Mouse (Mus musculus) hindbrain, postnatal 0 days (tissue): ENCODE measurements at regions not wholly inside any gene's neighbourhood (a gene's known extent, or its start where the extent isn't known, plus 50 kb on each side); places are given as distances from the start of the nearest gene placed in this dataset.

Source experiments
- ATAC-seq: fragments of 200-750 bp; cut with Nextera tagmentation; 2 replicates; pipeline ENCODE4 v1.8.0; 2017; ENCODE audit warnings: mild to moderate bottlenecking, moderate TSS enrichment, moderate library complexity
- DNase-seq: peaks from one replicate; pipeline ENCODE4 v3.0.0-alpha.2; 2015; ENCODE audit warnings: low spot score
- H3K27ac ChIP-seq: fragments of 300-500 bp; sonication (generic); 2 replicates; pipeline ENCODE4 v1.5.1; 2014; ENCODE audit warnings: mild to moderate bottlenecking
- H3K27me3 ChIP-seq: fragments of 300-500 bp; sonication (generic); 2 replicates; pipeline ENCODE4 v1.6.1; 2014; ENCODE audit warnings: low read length, mixed read lengths; ENCODE audit not compliant: insufficient read depth
- H3K36me3 ChIP-seq: fragments of 300-500 bp; sonication (generic); 2 replicates; pipeline ENCODE4 v1.6.1; 2014; ENCODE audit warnings: low read length, mixed read lengths; ENCODE audit not compliant: insufficient read depth
- H3K4me1 ChIP-seq: fragments of 300-500 bp; sonication (generic); 2 replicates; pipeline ENCODE4 v1.6.1; 2014; ENCODE audit warnings: antibody characterized with exemption, low read length, mixed read lengths; ENCODE audit not compliant: insufficient read depth
- H3K4me2 ChIP-seq: fragments of 300-500 bp; sonication (generic); 2 replicates; pipeline ENCODE4 v1.6.1; 2014; ENCODE audit warnings: low read depth, mild to moderate bottlenecking, low read length, moderate library complexity, mixed read lengths
- H3K4me3 ChIP-seq: fragments of 300-500 bp; sonication (generic); 2 replicates; pipeline ENCODE4 v1.5.1; 2014; ENCODE audit warnings: low read length
- H3K9ac ChIP-seq: fragments of 300-500 bp; sonication (generic); replicated peaks from 2 replicates; pipeline ENCODE4 v1.6.1; 2014; ENCODE audit warnings: mild to moderate bottlenecking, low read length, moderate library complexity, mixed read lengths
- H3K9me3 ChIP-seq: fragments of 300-500 bp; sonication (generic); 2 replicates; pipeline ENCODE4 v1.6.1; 2016; ENCODE audit warnings: low read length, mixed read lengths
- CTCF ChIP-seq: IDR thresholded peaks from 2 replicates; pipeline ENCODE4 v1.5.1; 2016; ENCODE audit warnings: antibody characterized with exemption, control low read depth, low read depth
- WGBS: fragments of 180-500 bp; shearing (Covaris S2); extraction: QIAGEN DNeasy Blood & Tissue Kit; methylation state at CpG from one replicate; pipeline ENCODE4 v1.1.7; 2014; 5-methylcytosine and 5-hydroxymethylcytosine counted together

GRCm38 (mm10) chr1:184291129-184291528 lies 257.0 kb upstream of the 1700056E22Rik start:
- Histone ChIP-seq H3K4me2 (no peak overlapping the region), H3K4me3 (no peak overlapping the region), H3K27ac (no peak overlapping the region), H3K27me3 (no peaks in the 10 kb centered on the region), H3K9ac (no peak overlapping the region), H3K9me3 (no peaks in the 10 kb centered on the region), H3K4me1 (no peaks in the 10 kb centered on the region), H3K36me3 (no peaks in the 10 kb centered on the region)
- 84% methylated on average over 7 of the region's 7 CpGs for WGBS
- ATAC-seq = no peak
- DNase-seq = no peak
- TF ChIP-seq CTCF = no peak

- Histone ChIP-seq H3K36me3 (no peaks in the 10 kb centered on the region), H3K27me3 (no peaks in the 10 kb centered on the region), H3K9ac (no peak overlapping the region), H3K27ac (no peak overlapping the region), H3K4me3 (no peak overlapping the region), H3K4me2 (no peak overlapping the region), H3K4me1 (no peaks in the 10 kb centered on the region), H3K9me3 (no peaks in the 10 kb centered on the region)
- ATAC-seq (no peak), DNase-seq (peak; percentile 60)
- no peak for TF ChIP-seq CTCF
- 26% methylated on average over 7 of the region's 7 CpGs for WGBS
These were observed 255.8 kb upstream of the 1700056E22Rik start for GRCm38 (mm10) chr1:184289733-184290416.

GRCm38 (mm10) chr1:184281768-184282167 lies 247.7 kb upstream of the 1700056E22Rik start:
- no peaks in the 10 kb centered on the region for H3K9me3 ChIP-seq
- ATAC-seq (no peak), DNase-seq (no peak)
- H3K4me1 ChIP-seq = no peaks in the 10 kb centered on the region
- TF ChIP-seq CTCF = no peak
- no peak overlapping the region for H3K9ac ChIP-seq
- no peaks in the 10 kb centered on the region for H3K27me3 ChIP-seq
- WGBS = 85% methylated on average over 5 of the region's 5 CpGs
- no peak overlapping the region for H3K27ac ChIP-seq
- H3K4me2 ChIP-seq = no peak overlapping the region
- no peaks in the 10 kb centered on the region for H3K36me3 ChIP-seq
- no peak overlapping the region for H3K4me3 ChIP-seq

- Histone ChIP-seq H3K4me1 (no peaks in the 10 kb centered on the region), H3K4me3 (no peak overlapping the region), H3K36me3 (no peaks in the 10 kb centered on the region), H3K27me3 (no peaks in the 10 kb centered on the region), H3K27ac (no peak overlapping the region), H3K4me2 (no peak overlapping the region), H3K9ac (no peak overlapping the region), H3K9me3 (no peaks in the 10 kb centered on the region)
- 75% methylated on average over 10 of the region's 10 CpGs for WGBS
- TF ChIP-seq CTCF = no peak
- ATAC-seq (no peak), DNase-seq (no peak)
These were observed 245.2 kb upstream of the 1700056E22Rik start for GRCm38 (mm10) chr1:184279263-184279662.

DNA sequence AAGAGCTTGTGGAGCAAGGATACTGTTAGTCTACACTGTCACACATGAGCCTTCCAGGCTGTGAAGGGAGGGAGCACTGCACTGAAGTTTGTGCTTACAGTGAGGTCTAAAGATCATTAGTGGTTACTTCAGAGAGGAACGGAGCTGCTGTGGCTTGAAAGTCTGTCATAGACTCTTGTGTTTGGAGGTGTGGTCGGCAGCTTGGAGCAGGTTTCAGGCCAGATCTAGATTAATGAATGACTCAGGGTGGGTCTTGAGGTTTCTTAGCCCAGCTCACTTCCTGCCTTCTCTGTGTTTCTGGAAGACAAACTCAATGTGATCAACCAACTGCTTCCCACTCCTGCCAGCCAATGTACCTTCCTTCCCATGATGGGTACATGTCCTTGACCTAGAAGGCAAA lies 242.9 kb upstream of the 1700056E22Rik start:
- H3K4me3 ChIP-seq = no peak overlapping the region
- H3K27ac ChIP-seq = no peak overlapping the region
- H3K36me3 ChIP-seq = no peaks in the 10 kb centered on the region
- no peak overlapping the region for H3K9ac ChIP-seq
- ATAC-seq = no peak
- H3K4me1 ChIP-seq = no peaks in the 10 kb centered on the region
- H3K9me3 ChIP-seq = no peaks in the 10 kb centered on the region
- DNase-seq = no peak
- no peak overlapping the region for H3K4me2 ChIP-seq
- WGBS = 83% methylated on average over 2 of the region's 2 CpGs
- H3K27me3 ChIP-seq = no peaks in the 10 kb centered on the region
- no peak for TF ChIP-seq CTCF

GRCm38 (mm10) chr1:184275877-184276276 lies 241.8 kb upstream of the 1700056E22Rik start:
- no peak overlapping the region for H3K4me3 ChIP-seq
- H3K4me2 ChIP-seq = no peak overlapping the region
- no peak for TF ChIP-seq CTCF
- no peak overlapping the region for H3K9ac ChIP-seq
- no peak for DNase-seq
- no peaks in the 10 kb centered on the region for H3K4me1 ChIP-seq
- H3K27me3 ChIP-seq = no peaks in the 10 kb centered on the region
- no peaks in the 10 kb centered on the region for H3K9me3 ChIP-seq
- no peak for ATAC-seq
- no peaks in the 10 kb centered on the region for H3K36me3 ChIP-seq
- no peak overlapping the region for H3K27ac ChIP-seq
- 82% methylated on average over 9 of the region's 9 CpGs for WGBS

DNA sequence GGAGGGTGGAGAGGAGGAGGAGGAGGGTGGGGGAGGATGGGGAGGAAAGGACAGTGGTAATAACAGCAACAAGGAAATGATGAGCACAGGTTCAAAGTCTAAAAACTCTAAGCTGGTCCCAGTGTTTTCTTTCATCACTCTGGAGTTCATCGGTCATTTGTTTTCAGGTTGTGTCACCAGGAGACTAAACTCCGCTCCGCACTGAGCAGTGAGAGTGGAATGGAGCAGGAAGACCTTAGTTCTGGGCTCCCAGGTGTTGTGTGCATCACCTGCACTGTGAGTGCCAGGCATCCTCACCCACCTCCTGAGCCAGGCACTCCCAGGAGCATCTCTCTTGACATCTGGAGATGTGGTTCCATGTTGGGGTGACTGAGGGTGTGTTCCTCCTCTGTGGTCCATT lies 241.3 kb upstream of the 1700056E22Rik start:
- Histone ChIP-seq H3K36me3 (no peaks in the 10 kb centered on the region), H3K4me2 (no peak overlapping the region), H3K9me3 (no peaks in the 10 kb centered on the region), H3K27me3 (no peaks in the 10 kb centered on the region), H3K4me1 (no peaks in the 10 kb centered on the region), H3K27ac (no peak overlapping the region), H3K9ac (no peak overlapping the region), H3K4me3 (no peak overlapping the region)
- WGBS = 98% methylated on average over 3 of the region's 3 CpGs
- ATAC-seq = no peak
- TF ChIP-seq CTCF = no peak
- no peak for DNase-seq
